9 mouse cellular contexts compared by ENCODE assay signal in the genomic region with DNA sequence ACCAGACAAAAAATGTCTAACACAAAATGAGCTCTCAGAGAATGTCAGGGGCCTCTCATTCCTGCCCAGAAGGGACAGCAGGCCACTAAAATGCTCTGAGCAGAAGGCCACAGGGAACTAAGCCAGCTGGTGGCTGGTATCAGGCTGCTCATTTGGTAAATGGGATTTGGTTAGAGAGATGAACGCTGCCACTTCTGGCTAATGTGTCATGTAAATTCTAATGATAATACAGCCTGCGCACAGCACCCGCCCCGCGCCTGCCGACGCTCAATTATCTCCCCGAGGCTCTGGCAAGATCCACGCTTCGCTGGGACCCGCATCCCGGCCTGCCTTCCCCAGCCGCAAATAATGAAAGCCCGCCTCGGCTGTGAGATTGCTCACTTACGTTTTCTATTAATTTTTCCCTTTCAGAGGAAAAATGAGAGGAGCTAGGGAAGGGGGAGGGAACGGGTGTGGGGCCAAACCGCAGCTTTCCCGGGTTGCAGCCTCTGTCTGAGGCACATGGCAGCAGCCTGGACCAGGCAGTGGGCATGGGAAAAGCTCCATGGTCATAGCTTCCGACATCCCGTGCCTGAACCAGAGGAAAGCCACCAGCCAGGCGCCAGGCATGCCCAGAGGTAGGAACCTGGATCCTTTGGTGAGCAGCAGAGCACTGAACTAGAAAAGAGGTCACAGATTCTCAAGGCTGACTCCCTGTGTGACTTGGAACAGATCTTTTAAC.
DNase-seq lines count a peak whose midpoint lies in the region; ATAC-seq and TF ChIP-seq lines count a peak whose summit lies in the region.
"Had no signal": no experiment of that assay in that cellular context is flagged by ENCODE, and none has a peak within 500 bp of the region (broad histone marks: within the 10 kb centered on the region; RNA-seq: fewer than 3 reads in every experiment).

No protein-coding gene starts in this region.

- H3K4me2 ChIP-seq in forebrain, embryonic 15.5 days (replicated peaks) = peak overlapping the region; percentile 16; the same call in 1 of the 2 replicates
- H3K4me2 ChIP-seq in midbrain, embryonic 13.5 days (replicated peaks) = no peak overlapping the region
- H3K4me2 ChIP-seq: heart, embryonic 11.5 days had no signal

- WGBS in forebrain, embryonic 15.5 days = 20% methylated on average over 22 of the region's 22 CpGs
- WGBS in midbrain, embryonic 13.5 days = 38% methylated on average over 22 of the region's 22 CpGs

- H3K9ac ChIP-seq in ES-E14 (ENCODE audit: insufficient read depth, low read depth, low read length, poor library complexity, severe bottlenecking) = 0 out of 2 replicates have a peak overlapping the region, but pooled peaks have one; percentile 38
- no peak overlapping the region for H3K9ac ChIP-seq in forebrain, embryonic 15.5 days (replicated peaks)
- no peak overlapping the region for H3K9ac ChIP-seq in midbrain, embryonic 13.5 days (replicated peaks)

- H3K27me3 ChIP-seq in E14TG2a.4 (ENCODE audit: insufficient read depth, low read length) = peaks cover 50% of the 10 kb centered on the region
- H3K27me3 ChIP-seq in forebrain, embryonic 15.5 days = 0 out of 2 replicates have a peak, but pooled peaks cover 2% of the 10 kb centered on the region
- H3K27me3 ChIP-seq in midbrain, embryonic 13.5 days = no peaks in the 10 kb centered on the region; the same call in 1 of the 2 replicates

- ATAC-seq in forebrain, embryonic 15.5 days (replicated peaks) = 0 out of 2 replicates have a peak, but pooled peaks have one; percentile 26
- peak; percentile 54 for ATAC-seq in midbrain, embryonic 13.5 days

- no peak for DNase-seq in ES-E14 (ENCODE audit: low read depth, low spot score)
- no peak for DNase-seq in lung, postnatal 4 days
- no peak for DNase-seq in layer of hippocampus, adult 18-20 months (ENCODE audit: low spot score in 2 of 2)
- DNase-seq in left cerebral cortex, adult 9 months (ENCODE audit: low spot score in 2 of 2) = no peak

- H3K4me1 ChIP-seq in E14TG2a.4 (replicated peaks; ENCODE audit: low read depth, low read length) (peaks cover 75% of the 10 kb centered on the region), ES-E14 (ENCODE audit: control insufficient read depth in 2 of 2, insufficient read depth in 2 of 2, low read length in 2 of 2, poor library complexity in 1 of 2) (peaks cover 0 to 19% of the 10 kb centered on the region in 2 experiments; a peak in 3 of 4 replicates)
- H3K4me1 ChIP-seq in forebrain, embryonic 15.5 days = peaks cover 26% of the 10 kb centered on the region
- peaks cover 51% of the 10 kb centered on the region for H3K4me1 ChIP-seq in midbrain, embryonic 13.5 days (replicated peaks)

- no peaks in the 10 kb centered on the region for H3K9me3 ChIP-seq in E14TG2a.4 (ENCODE audit: low read length)
- no peaks in the 10 kb centered on the region for H3K9me3 ChIP-seq in ES-E14 (ENCODE audit: control insufficient read depth, insufficient read depth, low read depth, low read length)
- no peaks in the 10 kb centered on the region for H3K9me3 ChIP-seq in forebrain, embryonic 15.5 days
- no peaks in the 10 kb centered on the region for H3K9me3 ChIP-seq in midbrain, embryonic 13.5 days
- H3K9me3 ChIP-seq: limb, embryonic 10.5 days had no signal

- TF ChIP-seq CTCF in E14TG2a.4 (conservative IDR thresholded peaks at IDR 0.05; ENCODE audit: low read length) = no peak

- no peak overlapping the region for H3K27ac ChIP-seq in ES-E14 (ENCODE audit: insufficient read depth, low read depth, low read length, poor library complexity, severe bottlenecking)
- peak overlapping the region; percentile 60 for H3K27ac ChIP-seq in forebrain, embryonic 15.5 days (replicated peaks)
- H3K27ac ChIP-seq in midbrain, embryonic 13.5 days = peak overlapping the region; percentile 75
- H3K27ac ChIP-seq: limb, embryonic 10.5 days had no signal

- H3K36me3 ChIP-seq in E14TG2a.4 (ENCODE audit: insufficient read depth, low read length) (no peaks in the 10 kb centered on the region), ES-E14 (ENCODE audit: control insufficient read depth, insufficient read depth, low read length, poor library complexity, severe bottlenecking) (no peaks in the 10 kb centered on the region)
- H3K36me3 ChIP-seq in forebrain, embryonic 15.5 days = no peaks in the 10 kb centered on the region
- no peaks in the 10 kb centered on the region for H3K36me3 ChIP-seq in midbrain, embryonic 13.5 days
- H3K36me3 ChIP-seq: limb, embryonic 10.5 days had no signal

- H3K4me3 ChIP-seq in E14TG2a.4 (replicated peaks; ENCODE audit: low read length) = peak overlapping the region; percentile 59
- peak overlapping the region in 1 of 2 experiments; percentile 32; a peak in 2 of 4 replicates for H3K4me3 ChIP-seq in ES-E14 (ENCODE audit: insufficient read depth in 1 of 2, low read depth in 1 of 2, low read length in 2 of 2, poor library complexity in 1 of 2, severe bottlenecking in 1 of 2)
- no peak overlapping the region for H3K4me3 ChIP-seq in forebrain, embryonic 15.5 days
- H3K4me3 ChIP-seq in midbrain, embryonic 13.5 days (replicated peaks) = no peak overlapping the region
- H3K4me3 ChIP-seq: limb, embryonic 10.5 days had no signal

- in situ Hi-C loops in ES-E14 (cut with MboI; ENCODE audit: low sequenced_read_pairs in 2 of 2, unreplicated experiment in 2 of 2) = no loop called here

TF ChIP-seq in ES-E14, 5 proteins besides CTCF, POLR2A, EP300 and RAD21:
- TF ChIP-seq CHD2 (IDR thresholded peaks at IDR 0.05; ENCODE audit: low read depth, low read length) (no peak), MAFK (IDR thresholded peaks at IDR 0.05; ENCODE audit: insufficient read depth, low read depth, low read length) (no peak), ZC3H11A (IDR thresholded peaks at IDR 0.05; ENCODE audit: borderline replicate concordance, low read depth, low read length) (no peak), HCFC1 (IDR thresholded peaks at IDR 0.05; ENCODE audit: borderline replicate concordance, insufficient read depth, low read length) (no peak), ZNF384 (IDR thresholded peaks at IDR 0.05; ENCODE audit: low read depth, low read length) (no peak)
